Mouse (Mus musculus): ENCODE results near the gene Sycp2l. TPM values are rescaled to one million over a fixed set of nuclear protein-coding genes. Genes with fewer than 3 reads are reported as not detected.
A peak's percentile ranks its signal among the peaks of the same experiment; 100 is the strongest.
"Not testable (repeated sequence)": the region's sequence is repeated elsewhere in the genome, so short reads cannot be mapped to it uniquely, and the experiment has no call there.

Gene Sycp2l
- total RNA-seq, 1 experiment from 2014 or later: not detected

DNA sequence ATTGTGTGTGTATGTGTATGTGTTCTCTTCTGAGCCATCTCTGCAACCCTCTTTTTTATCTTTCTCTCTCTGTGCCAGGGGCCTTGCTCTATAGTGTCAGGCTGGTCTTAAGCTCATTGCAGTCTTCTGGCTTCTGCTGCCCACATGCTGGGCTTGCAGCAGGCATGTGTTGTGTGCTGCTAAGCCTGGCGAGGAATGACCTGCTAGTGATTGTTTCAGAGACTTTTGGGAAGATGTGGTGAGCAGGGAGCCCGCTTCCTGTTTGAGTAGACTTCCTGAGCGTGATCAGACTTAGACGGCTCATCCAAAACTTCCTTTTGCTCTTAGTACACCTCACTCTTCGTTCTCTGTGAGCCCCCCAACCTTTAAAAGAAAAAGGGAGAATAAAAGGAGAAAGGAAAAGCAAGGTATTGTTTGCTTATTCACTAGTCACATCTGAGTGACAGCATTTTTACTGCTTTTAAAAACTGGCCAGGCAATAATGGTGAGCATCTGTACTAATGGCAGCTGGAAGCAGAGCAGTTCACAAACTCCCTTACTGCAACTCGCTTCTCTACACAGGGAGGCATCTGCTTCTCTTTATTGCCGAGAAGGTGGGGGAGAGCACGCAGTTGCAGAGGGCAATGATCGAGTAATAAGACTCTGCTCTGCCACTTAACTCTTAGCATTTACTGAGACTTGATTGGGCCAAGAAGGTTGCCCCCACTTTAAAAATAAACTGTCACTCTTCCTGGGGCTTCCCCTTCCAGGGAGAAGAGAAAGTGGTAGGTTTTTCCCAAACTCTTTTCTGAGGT lies 5.2 kb downstream of the Sycp2l start:
- no peak for ATAC-seq (ENCODE audit: extremely low read depth, insufficient number of reproducible peaks, low FRiP score, poor library complexity, severe bottlenecking)

DNA sequence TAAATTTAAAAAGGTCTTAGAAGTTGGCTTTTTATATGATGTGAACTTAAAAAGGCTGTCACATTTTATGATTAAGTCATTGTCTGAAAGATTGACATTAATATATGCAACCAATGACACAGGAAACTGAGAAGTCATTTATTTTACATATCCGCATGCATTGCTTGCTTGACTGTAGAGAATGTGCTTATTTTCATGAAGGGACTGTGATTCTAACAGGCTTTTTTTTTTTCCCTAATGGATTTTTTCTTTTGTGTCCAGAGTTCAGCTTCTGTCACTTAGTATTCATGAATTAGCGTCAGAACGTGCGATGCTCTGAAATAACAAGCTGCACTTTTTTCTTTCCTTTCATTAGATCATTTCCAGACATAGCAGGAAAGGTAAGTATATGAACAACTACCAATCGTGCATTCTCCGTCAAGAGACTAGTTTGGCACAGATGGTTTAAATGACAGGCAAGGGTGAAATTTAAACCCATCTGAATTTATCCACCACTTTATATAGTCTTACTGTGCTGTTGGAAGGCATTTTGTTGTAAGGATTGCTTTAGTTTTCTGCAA lies 9.6 kb downstream of the Sycp2l start:
- ATAC-seq (ENCODE audit: extremely low read depth, insufficient number of reproducible peaks, low FRiP score, poor library complexity, severe bottlenecking): no peak

DNA sequence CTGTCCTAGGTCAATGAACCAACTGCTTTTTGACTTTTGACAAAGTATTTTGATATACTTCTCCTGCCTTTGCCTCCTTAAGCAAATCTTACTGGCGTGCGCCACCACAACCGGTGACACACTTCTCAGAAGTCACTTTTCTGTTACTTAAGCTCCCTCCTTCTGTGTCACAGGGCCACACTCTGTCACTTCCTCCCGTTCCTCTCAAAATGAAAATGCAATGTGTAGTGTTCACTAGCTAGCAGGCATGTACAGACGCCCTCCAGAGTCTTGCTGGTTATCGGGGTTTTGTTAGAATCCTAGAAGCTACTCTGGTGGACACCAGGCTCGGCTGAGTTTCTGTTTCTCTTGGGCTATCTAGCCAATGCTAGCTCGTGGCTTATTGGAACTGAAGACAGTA lies 14.2 kb downstream of the Sycp2l start:
- ATAC-seq (ENCODE audit: extremely low read depth, insufficient number of reproducible peaks, low FRiP score, poor library complexity, severe bottlenecking): no peak

DNA sequence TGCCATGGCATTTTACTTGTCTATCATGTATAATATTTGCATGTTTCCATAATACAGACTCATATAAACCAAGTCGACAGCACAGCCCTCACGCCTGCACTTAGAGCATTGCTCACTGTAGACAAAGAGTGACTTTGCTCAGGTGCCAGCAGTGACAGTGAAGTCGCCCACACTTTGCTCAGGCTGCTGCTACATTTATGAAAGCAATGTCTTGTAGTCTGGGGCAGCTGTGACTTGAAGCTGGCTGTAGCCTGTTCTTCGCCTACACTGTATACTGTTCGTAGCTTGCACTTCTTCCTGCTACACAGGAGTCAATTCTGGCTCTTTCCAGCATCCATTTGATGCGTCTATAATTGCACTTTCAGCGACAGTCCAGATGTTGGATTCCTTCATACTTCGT lies 15.0 kb downstream of the Sycp2l start:
- no peak for ATAC-seq (ENCODE audit: extremely low read depth, insufficient number of reproducible peaks, low FRiP score, poor library complexity, severe bottlenecking)

DNA sequence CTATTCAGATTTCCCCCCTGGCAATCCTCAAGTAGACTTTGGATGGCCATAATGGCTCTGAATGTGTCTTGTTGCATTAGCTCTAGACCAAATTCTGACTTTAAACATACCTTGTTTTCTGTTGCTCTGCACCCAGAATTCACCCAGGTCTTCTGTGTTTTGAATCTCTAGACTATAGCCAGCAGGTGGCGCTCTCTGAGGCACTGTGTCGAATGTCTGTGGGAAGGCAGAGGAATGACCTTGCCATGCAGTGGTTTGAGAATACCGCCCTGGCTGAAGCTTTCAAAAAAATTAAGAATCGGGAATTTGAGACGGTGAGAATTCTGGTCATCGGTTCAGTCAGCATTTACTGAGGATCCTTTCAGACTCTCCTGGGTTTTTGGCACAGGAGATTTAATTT lies 20.8 kb downstream of the Sycp2l start:
- peak; percentile 61 for ATAC-seq (ENCODE audit: extremely low read depth, insufficient number of reproducible peaks, low FRiP score, poor library complexity, severe bottlenecking)

DNA sequence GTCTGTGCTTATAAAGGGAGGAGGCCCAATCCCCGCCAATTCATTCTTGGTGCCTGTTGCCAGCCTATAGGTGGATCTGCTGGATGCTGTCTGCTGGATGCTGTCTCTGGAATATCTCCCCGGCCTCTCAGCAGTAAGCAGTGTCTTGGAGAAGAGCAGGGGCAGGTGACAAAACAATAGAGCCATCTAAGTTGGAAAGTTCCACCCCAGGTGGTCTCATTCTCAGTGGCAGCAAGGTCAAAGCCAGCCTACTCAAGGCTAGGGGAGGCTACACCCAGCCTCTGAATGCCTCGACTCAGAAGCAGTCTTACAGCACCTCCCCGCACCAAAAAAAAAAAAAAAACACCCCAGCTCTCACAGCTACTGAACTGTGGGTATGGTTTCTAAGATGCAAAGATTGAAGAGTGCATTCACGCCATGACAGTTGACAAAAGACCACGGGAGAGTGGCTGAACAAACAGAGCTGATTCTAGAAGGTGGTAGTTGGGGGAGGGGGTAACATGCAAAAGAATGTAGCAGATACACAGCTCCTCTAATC lies 31.4 kb downstream of the Sycp2l start:
- ATAC-seq (ENCODE audit: extremely low read depth, insufficient number of reproducible peaks, low FRiP score, poor library complexity, severe bottlenecking): no peak

DNA sequence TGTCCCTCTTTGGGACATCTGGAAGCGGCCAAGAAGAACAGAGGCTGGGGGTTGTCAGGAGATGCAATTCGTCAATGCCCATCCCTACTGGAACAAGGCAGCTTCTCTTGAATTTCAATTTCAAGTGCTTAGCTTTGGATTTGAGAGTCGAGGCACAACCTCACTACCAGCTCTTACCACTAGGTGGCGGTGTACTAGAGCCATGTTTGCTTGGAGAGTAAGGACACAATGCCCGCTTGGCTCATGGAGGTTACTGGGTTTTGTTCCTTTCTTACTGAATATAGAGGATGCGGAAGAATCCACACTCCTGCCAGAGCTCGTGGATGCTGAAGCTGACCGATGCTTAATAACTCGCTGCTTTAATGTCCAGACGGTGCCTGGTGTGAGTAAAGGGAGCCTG lies 32.2 kb downstream of the Sycp2l start:
- peak; percentile 56 for ATAC-seq (ENCODE audit: extremely low read depth, insufficient number of reproducible peaks, low FRiP score, poor library complexity, severe bottlenecking)

DNA sequence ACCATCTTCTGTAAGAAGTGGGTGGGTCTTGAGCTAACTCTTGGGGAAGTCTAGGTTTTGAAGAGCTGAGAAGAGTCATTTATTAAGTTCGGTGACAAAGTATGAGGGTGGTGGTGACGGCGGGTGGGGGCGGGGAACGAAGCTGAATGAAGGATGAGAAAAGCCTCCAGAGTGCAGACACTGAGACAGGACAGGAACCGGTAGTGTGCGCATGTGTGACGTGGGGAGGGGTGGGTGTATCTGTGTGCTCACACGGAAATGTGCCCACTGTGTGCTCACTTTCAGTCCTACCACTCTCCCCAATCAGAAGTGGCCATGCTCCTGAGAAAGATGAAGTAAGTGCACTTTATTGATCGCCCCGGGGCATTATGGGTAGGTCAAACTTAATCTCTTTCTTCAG lies 39.0 kb downstream of the Sycp2l start:
- ATAC-seq (ENCODE audit: extremely low read depth, insufficient number of reproducible peaks, low FRiP score, poor library complexity, severe bottlenecking): no peak

DNA sequence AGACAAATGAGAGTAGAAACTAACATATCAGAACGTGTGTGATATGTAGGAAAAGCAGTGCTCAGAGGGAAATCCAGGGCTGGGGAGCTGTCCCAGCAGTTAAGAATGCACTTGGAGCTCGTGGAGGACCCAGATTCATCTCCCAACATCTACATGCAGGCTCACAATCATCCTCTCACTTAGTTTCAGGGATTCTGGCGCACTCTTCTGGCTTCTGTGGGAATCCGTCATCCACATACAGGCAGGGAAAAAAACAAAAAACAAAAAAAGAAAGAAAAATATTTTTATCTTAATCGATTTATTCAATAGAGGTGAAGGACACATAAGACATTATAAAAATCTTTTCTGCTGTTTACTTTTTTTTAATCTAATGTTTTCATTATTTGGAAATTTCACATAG lies 44.3 kb downstream of the Sycp2l start:
- ATAC-seq (ENCODE audit: extremely low read depth, insufficient number of reproducible peaks, low FRiP score, poor library complexity, severe bottlenecking): no peak

DNA sequence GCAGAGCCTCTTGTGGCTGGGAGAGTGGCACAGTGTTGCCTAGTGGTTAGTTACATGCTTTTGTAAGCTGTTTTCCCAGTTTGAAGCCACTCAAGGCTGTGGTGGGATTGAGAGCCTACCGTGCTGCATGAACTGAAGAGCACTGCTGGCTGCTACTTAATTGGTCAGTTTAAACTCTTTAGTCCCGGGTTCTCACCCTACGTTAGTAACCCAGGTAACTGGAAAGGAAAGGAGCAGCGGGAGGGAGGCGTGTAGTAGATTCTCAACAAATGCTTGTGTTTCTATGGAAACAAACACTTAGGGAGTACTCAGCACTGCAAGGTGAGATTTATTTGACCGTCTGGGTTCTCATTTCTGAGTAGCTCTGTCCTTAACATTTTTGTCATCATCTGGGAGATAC lies 73.8 kb downstream of the Sycp2l start:
- ATAC-seq (ENCODE audit: extremely low read depth, insufficient number of reproducible peaks, low FRiP score, poor library complexity, severe bottlenecking): no peak

DNA sequence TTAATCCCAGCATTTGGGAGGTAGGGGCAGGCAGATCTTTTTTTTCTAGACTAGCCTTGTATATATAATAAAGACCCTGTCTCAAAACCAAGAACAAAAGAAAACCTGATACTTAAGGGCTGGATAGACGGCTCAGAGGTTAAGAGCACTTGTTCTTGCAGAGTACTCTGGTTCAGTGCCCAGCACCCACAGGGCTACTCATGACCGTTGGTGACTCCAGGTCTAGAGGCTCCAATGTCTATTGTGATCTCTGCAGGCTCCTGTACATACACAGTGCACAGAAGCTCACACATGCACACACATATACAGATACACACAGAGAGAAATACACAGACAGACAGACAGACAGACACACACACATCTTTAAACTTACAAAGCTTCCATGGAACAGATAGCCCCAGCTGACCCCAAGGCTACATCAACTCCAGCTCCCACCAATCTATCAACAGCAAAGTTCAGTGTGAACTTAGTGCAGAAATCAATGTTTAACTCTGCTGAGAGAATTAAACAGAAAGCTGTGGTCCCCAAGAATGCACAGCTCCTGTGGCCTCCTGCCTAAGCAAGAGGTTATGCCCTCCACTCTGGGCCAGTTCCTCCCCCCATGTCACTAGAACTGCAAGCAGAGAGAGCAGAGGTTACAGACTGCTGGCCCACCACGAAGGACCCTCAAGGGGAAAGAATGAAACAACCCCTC lies 81.7 kb downstream of the Sycp2l start:
- ATAC-seq (ENCODE audit: extremely low read depth, insufficient number of reproducible peaks, low FRiP score, poor library complexity, severe bottlenecking): no peak

DNA sequence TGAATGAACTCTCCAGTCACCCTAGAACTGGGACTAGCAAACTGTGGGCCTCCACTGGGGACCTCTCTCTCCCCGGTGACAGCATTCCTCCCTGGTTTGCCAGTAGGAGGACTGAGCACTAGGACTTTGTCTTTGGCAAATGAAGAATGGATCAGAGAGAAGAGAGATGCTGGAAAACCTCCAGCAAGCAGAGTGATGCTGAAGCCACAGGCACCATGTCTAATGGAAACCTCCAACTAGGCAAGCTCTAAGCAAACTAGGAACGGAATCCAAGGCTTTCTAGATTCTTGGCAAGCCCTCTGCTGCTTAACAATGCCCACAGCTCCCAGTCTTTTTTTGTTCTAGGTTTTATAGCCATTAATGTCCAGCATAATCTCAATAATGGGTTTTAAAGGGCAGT lies 86.8 kb downstream of the Sycp2l start:
- ATAC-seq (ENCODE audit: extremely low read depth, insufficient number of reproducible peaks, low FRiP score, poor library complexity, severe bottlenecking): no peak

DNA sequence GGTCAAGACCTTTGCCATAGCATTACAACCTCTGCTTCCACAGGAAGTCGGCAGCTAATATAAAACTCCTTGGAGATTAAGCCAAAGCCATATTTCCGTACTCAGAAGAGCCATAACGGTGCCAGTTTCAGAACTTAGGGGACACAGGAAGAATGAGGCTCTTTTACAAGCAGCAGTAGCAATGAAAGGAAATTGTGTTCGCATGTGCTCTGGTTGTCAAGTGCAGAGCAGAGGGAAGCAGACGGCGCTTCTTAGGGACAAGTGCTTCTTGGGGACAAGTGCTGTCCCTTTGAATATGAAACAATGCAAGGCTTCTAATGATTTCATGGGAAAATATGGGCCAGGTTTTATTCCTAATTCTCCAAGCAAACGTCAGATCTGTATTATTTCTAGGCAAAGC lies 89.2 kb downstream of the Sycp2l start:
- no peak for ATAC-seq (ENCODE audit: extremely low read depth, insufficient number of reproducible peaks, low FRiP score, poor library complexity, severe bottlenecking)

DNA sequence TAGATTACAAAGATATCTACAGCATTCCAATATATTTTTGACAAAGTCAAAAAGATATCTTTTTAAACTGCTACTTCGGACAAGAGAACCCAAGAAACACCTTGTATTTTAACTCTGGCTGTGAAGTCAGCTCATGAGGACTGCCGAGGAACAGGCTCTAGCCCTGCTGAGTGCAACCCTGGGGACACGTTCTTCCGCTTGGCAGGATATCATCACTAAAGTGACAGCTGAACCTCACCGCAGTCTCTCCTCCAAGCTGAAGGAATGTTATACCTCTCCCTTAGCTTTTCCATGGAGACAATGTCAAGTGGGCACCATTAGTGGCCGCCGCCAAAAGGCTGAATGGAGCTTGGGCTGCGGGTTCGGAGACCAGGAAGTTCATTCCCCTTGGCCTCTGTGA lies 89.6 kb downstream of the Sycp2l start:
- no peak for ATAC-seq (ENCODE audit: extremely low read depth, insufficient number of reproducible peaks, low FRiP score, poor library complexity, severe bottlenecking)

DNA sequence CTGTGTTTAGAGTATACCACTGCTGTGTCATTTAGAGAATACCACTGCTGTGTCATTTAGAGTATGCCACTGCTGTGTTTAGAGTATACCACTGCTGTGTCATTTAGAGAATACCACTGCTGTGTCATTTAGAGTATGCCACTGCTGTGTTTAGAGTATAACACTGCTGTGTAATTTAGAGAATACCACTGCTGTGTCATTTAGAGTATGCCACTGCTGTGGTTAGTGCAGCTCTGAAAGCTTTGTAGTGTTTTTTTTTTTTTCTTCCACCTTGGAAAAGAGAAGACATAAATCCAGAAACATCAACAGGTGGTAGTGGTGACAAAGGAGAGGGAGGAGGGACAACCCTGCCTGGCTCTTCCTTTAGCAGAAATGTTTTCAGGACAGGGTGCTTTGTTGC lies 91.5 kb downstream of the Sycp2l start:
- ATAC-seq (ENCODE audit: extremely low read depth, insufficient number of reproducible peaks, low FRiP score, poor library complexity, severe bottlenecking): not testable (repeated sequence)

DNA sequence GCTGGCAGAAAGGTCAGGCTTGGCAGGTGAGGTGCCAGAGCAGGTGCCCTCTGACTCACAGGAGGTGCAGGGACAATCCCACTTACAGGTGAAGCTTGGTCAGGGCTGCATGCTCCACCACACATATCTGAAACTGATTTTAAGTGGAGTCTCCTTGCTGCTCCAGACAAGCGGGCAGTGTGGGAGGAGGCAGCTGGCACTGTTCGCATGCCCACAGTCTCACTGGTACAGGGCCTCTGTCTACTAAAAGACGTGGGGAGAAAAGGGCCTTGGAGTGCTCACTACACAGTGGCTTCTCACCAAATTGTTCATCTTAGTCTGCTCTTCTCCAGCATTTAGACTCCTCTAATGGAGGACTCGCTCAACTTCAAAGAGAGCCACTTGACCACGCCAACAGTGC lies 92.1 kb downstream of the Sycp2l start:
- no peak for ATAC-seq (ENCODE audit: extremely low read depth, insufficient number of reproducible peaks, low FRiP score, poor library complexity, severe bottlenecking)

DNA sequence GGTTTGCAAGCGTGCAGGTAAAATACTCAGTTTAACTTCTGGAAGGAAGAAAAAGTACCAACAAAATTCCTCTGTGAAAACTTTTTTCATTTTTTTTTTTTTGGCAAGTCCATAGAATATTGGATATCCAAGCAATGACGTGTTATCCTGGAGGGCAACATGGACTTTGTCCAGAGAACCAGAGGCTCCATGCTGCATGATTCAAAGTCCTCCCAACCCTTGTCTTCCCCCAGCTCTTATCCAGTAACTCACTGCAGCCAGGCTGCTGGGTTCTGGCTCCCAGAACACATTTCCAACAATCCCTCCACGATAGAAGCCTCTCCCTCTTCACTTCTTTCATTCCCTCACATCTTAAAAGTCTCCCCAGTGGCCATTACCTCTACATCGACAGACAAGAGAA lies 97.2 kb downstream of the Sycp2l start:
- ATAC-seq (ENCODE audit: extremely low read depth, insufficient number of reproducible peaks, low FRiP score, poor library complexity, severe bottlenecking): no peak

DNA sequence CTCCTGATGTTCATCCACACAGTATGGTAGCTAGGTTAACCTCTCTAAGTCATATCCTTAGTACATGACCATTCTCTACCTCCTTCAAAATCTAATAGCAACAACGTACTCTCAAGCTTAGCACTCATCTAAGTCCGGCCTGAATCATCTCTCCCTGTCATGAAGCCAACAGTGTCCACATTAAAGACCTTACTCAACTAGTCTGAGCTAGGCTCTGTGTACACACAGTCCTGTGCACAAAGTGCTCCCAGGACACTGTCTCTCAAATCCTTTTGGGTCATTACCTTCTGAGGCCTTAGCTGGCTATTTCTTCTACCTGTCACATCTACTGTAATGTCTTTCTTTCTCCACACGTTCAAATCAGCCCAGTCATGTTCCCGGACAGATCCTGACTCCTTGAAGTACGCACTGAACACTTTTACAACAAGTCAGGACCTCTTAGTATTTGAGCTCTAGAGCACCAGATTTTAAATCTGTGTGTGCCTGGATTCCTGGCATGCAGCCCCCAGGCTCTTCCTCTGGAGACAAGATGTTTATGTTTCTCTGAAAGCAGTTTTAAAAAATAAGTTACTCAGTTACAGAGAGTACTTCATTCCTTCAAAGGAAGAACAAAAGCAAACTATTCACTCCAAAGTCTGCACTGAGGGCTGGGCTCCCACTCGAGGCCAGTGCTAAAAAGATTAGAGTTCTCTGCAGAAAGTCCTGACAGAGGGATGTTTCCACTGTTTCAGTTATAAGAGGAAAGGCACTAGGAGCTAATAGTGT lies 98.6 kb downstream of the Sycp2l start:
- ATAC-seq (ENCODE audit: extremely low read depth, insufficient number of reproducible peaks, low FRiP score, poor library complexity, severe bottlenecking): no peak

DNA sequence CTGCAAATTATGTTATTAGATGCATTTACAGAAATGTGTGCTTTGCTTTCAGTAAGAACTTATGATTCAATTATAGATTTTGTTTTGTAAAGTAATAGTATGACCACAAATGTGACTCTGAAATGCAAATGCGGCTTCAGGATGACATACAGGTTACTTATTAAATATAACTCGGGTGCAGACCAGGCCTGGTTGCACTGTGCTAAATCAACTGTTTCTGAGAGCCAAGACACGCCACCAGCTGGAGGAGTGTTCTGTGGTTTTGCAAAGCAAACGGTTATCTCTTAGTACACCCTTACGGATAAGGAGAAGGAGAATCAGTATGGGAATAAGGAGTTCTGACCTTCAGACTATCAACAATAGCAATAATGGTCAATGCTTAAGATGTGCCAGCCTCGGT lies 101.6 kb downstream of the Sycp2l start:
- no peak for ATAC-seq (ENCODE audit: extremely low read depth, insufficient number of reproducible peaks, low FRiP score, poor library complexity, severe bottlenecking)
